Mouse (Mus musculus): ENCODE measurements at regions not wholly inside any gene's neighbourhood (a gene's known extent, or its start where the extent isn't known, plus 50 kb on each side); places are given as distances from the start of the nearest gene placed in this dataset.

- no peak overlapping the region for H3K4me3 ChIP-seq (ENCODE audit: low read depth, low read length)
- no peak overlapping the region for H3K27ac ChIP-seq (ENCODE audit: low read depth, low read length)
- H3K9me3 ChIP-seq (ENCODE audit: control insufficient read depth, low read length): no peaks in the 10 kb centered on the region
- DNase-seq (ENCODE audit: low spot score) (no peak), ATAC-seq (ENCODE audit: insufficient read depth, low FRiP score, low TSS enrichment) (no peak)
- 58% methylated on average over 10 of the region's 10 CpGs for WGBS
- 0 out of 2 replicates have a peak, but pooled peaks cover 1% of the 10 kb centered on the region for H3K27me3 ChIP-seq (ENCODE audit: control insufficient read depth, insufficient read depth, low read length)
- H3K4me1 ChIP-seq (ENCODE audit: control insufficient read depth, insufficient read depth, low read length): peaks cover 2% of the 10 kb centered on the region; the same call in 1 of the 2 replicates
- no peaks in the 10 kb centered on the region for H3K36me3 ChIP-seq (ENCODE audit: control insufficient read depth, insufficient read depth, low read length)
- no peak overlapping the region for H3K4me2 ChIP-seq (ENCODE audit: low read depth)
- no peak overlapping the region for H3K9ac ChIP-seq (ENCODE audit: low read length)
Measured at GRCm38 (mm10) chr5:118400926-118401325, 155.9 kb downstream of the 2410131K14Rik start.

GRCm38 (mm10) chr5:118404398-118404797 lies 156.1 kb upstream of the Med13l start:
- Histone ChIP-seq H3K9me3 (ENCODE audit: control insufficient read depth, low read length) (no peaks in the 10 kb centered on the region), H3K4me1 (ENCODE audit: control insufficient read depth, insufficient read depth, low read length) (no peaks in the 10 kb centered on the region), H3K27ac (ENCODE audit: low read depth, low read length) (no peak overlapping the region), H3K4me3 (ENCODE audit: low read depth, low read length) (no peak overlapping the region), H3K36me3 (ENCODE audit: control insufficient read depth, insufficient read depth, low read length) (no peaks in the 10 kb centered on the region), H3K9ac (ENCODE audit: low read length) (no peak overlapping the region), H3K27me3 (ENCODE audit: control insufficient read depth, insufficient read depth, low read length) (no peaks in the 10 kb centered on the region), H3K4me2 (ENCODE audit: low read depth) (no peak overlapping the region)
- 76% methylated on average over 7 of the region's 7 CpGs for WGBS
- ATAC-seq (ENCODE audit: insufficient read depth, low FRiP score, low TSS enrichment) (no peak), DNase-seq (ENCODE audit: low spot score) (no peak)

GRCm38 (mm10) chr5:118405421-118405820 lies 155.1 kb upstream of the Med13l start:
- WGBS: 90% methylated on average over 3 of the region's 3 CpGs
- Histone ChIP-seq H3K4me2 (ENCODE audit: low read depth) (no peak overlapping the region), H3K36me3 (ENCODE audit: control insufficient read depth, insufficient read depth, low read length) (no peaks in the 10 kb centered on the region), H3K27me3 (ENCODE audit: control insufficient read depth, insufficient read depth, low read length) (no peaks in the 10 kb centered on the region), H3K9me3 (ENCODE audit: control insufficient read depth, low read length) (no peaks in the 10 kb centered on the region), H3K4me1 (ENCODE audit: control insufficient read depth, insufficient read depth, low read length) (no peaks in the 10 kb centered on the region), H3K4me3 (ENCODE audit: low read depth, low read length) (no peak overlapping the region), H3K27ac (ENCODE audit: low read depth, low read length) (no peak overlapping the region), H3K9ac (ENCODE audit: low read length) (no peak overlapping the region)
- DNase-seq (ENCODE audit: low spot score) (no peak), ATAC-seq (ENCODE audit: insufficient read depth, low FRiP score, low TSS enrichment) (no peak)

- Histone ChIP-seq H3K9ac (ENCODE audit: low read length) (no peak overlapping the region; the same call in 1 of the 2 replicates), H3K27ac (ENCODE audit: low read depth, low read length) (no peak overlapping the region), H3K4me2 (ENCODE audit: low read depth) (no peak overlapping the region)
Measured at GRCm38 (mm10) chr5:118407451-118407850, 153.0 kb upstream of the Med13l start.

GRCm38 (mm10) chr5:118407973-118408372 lies 152.5 kb upstream of the Med13l start:
- Histone ChIP-seq H3K27ac (ENCODE audit: low read depth, low read length) (no peak overlapping the region), H3K4me2 (ENCODE audit: low read depth) (no peak overlapping the region), H3K27me3 (ENCODE audit: control insufficient read depth, insufficient read depth, low read length) (no peaks in the 10 kb centered on the region), H3K36me3 (ENCODE audit: control insufficient read depth, insufficient read depth, low read length) (no peaks in the 10 kb centered on the region), H3K4me3 (ENCODE audit: low read depth, low read length) (no peak overlapping the region), H3K4me1 (ENCODE audit: control insufficient read depth, insufficient read depth, low read length) (no peaks in the 10 kb centered on the region), H3K9ac (ENCODE audit: low read length) (no peak overlapping the region), H3K9me3 (ENCODE audit: control insufficient read depth, low read length) (no peaks in the 10 kb centered on the region)
- ATAC-seq (ENCODE audit: insufficient read depth, low FRiP score, low TSS enrichment) (no peak), DNase-seq (ENCODE audit: low spot score) (no peak)
- WGBS: 63% methylated on average over 3 of the region's 3 CpGs

More at GRCm38 (mm10) chr5:118407451-118407850, 153.0 kb upstream of the Med13l start:
- no peak for DNase-seq (ENCODE audit: low spot score)
- H3K36me3 ChIP-seq (ENCODE audit: control insufficient read depth, insufficient read depth, low read length): no peaks in the 10 kb centered on the region
- no peak overlapping the region for H3K4me3 ChIP-seq (ENCODE audit: low read depth, low read length)
- H3K27me3 ChIP-seq (ENCODE audit: control insufficient read depth, insufficient read depth, low read length): no peaks in the 10 kb centered on the region
- H3K9me3 ChIP-seq (ENCODE audit: control insufficient read depth, low read length): no peaks in the 10 kb centered on the region
- no peak for ATAC-seq (ENCODE audit: insufficient read depth, low FRiP score, low TSS enrichment)
- WGBS: 53% methylated on average over 11 of the region's 11 CpGs
- no peaks in the 10 kb centered on the region for H3K4me1 ChIP-seq (ENCODE audit: control insufficient read depth, insufficient read depth, low read length)

- no peak overlapping the region for H3K27ac ChIP-seq (ENCODE audit: low read depth, low read length)
- H3K9me3 ChIP-seq (ENCODE audit: control insufficient read depth, low read length): no peaks in the 10 kb centered on the region
- no peak overlapping the region for H3K9ac ChIP-seq (ENCODE audit: low read length)
- H3K4me1 ChIP-seq (ENCODE audit: control insufficient read depth, insufficient read depth, low read length): no peaks in the 10 kb centered on the region
- H3K36me3 ChIP-seq (ENCODE audit: control insufficient read depth, insufficient read depth, low read length): no peaks in the 10 kb centered on the region
- H3K4me2 ChIP-seq (ENCODE audit: low read depth): no peak overlapping the region
- DNase-seq (ENCODE audit: low spot score) (no peak), ATAC-seq (ENCODE audit: insufficient read depth, low FRiP score, low TSS enrichment) (no peak)
- WGBS: 88% methylated on average over 8 of the region's 8 CpGs
- no peak overlapping the region for H3K4me3 ChIP-seq (ENCODE audit: low read depth, low read length)
- H3K27me3 ChIP-seq (ENCODE audit: control insufficient read depth, insufficient read depth, low read length): no peaks in the 10 kb centered on the region
Measured at GRCm38 (mm10) chr5:118408826-118409225, 151.7 kb upstream of the Med13l start.

- H3K27ac ChIP-seq (ENCODE audit: low read depth, low read length): no peak overlapping the region
- no peaks in the 10 kb centered on the region for H3K9me3 ChIP-seq (ENCODE audit: control insufficient read depth, low read length)
- peak; percentile 66 for DNase-seq (ENCODE audit: low spot score)
- no peaks in the 10 kb centered on the region for H3K36me3 ChIP-seq (ENCODE audit: control insufficient read depth, insufficient read depth, low read length)
- H3K4me1 ChIP-seq (ENCODE audit: control insufficient read depth, insufficient read depth, low read length): no peaks in the 10 kb centered on the region
- 67% methylated on average over 13 of the region's 13 CpGs for WGBS
- H3K9ac ChIP-seq (ENCODE audit: low read length): no peak overlapping the region
- no peaks in the 10 kb centered on the region for H3K27me3 ChIP-seq (ENCODE audit: control insufficient read depth, insufficient read depth, low read length)
- no peak overlapping the region for H3K4me3 ChIP-seq (ENCODE audit: low read depth, low read length)
- H3K4me2 ChIP-seq (ENCODE audit: low read depth): no peak overlapping the region
- ATAC-seq (ENCODE audit: insufficient read depth, low FRiP score, low TSS enrichment): peak; percentile 88
Measured at GRCm38 (mm10) chr5:118413428-118414282, 146.8 kb upstream of the Med13l start.

- no peaks in the 10 kb centered on the region for H3K27me3 ChIP-seq (ENCODE audit: control insufficient read depth, insufficient read depth, low read length)
- no peaks in the 10 kb centered on the region for H3K36me3 ChIP-seq (ENCODE audit: control insufficient read depth, insufficient read depth, low read length)
- H3K9ac ChIP-seq (ENCODE audit: low read length): no peak overlapping the region
- H3K4me2 ChIP-seq (ENCODE audit: low read depth): no peak overlapping the region
- WGBS: 86% methylated on average over 7 of the region's 7 CpGs
- DNase-seq (ENCODE audit: low spot score): no peak
- peaks cover 4% of the 10 kb centered on the region for H3K4me1 ChIP-seq (ENCODE audit: control insufficient read depth, insufficient read depth, low read length)
- no peak for ATAC-seq (ENCODE audit: insufficient read depth, low FRiP score, low TSS enrichment)
- H3K4me3 ChIP-seq (ENCODE audit: low read depth, low read length): no peak overlapping the region
- no peaks in the 10 kb centered on the region; the same call in 1 of the 2 replicates for H3K9me3 ChIP-seq (ENCODE audit: control insufficient read depth, low read length)
- H3K27ac ChIP-seq (ENCODE audit: low read depth, low read length): no peak overlapping the region
Measured at GRCm38 (mm10) chr5:118419344-118420037, 141.0 kb upstream of the Med13l start.
